Mouse (Mus musculus) liver, embryonic 14.5 days (tissue): ENCODE measurements around the gene Nr1d1.

Experiments
- CTCF ChIP-seq: IDR thresholded peaks from 2 replicates; pipeline ENCODE4 v1.5.1; 2016; ENCODE audit warnings: antibody characterized with exemption, low read depth, control low read depth
- EP300 ChIP-seq: IDR thresholded peaks from 2 replicates; pipeline ENCODE4 v1.6.1; 2016; ENCODE audit warnings: antibody characterized with exemption, low read depth

- no peak for TF ChIP-seq CTCF
- no peak for TF ChIP-seq EP300
These were observed 22.5 kb downstream of the Nr1d1 start for GRCm38 (mm10) chr11:98752562-98753140.
